Mouse (Mus musculus) forebrain, embryonic 10.5 days (tissue): ENCODE measurements at regions not wholly inside any gene's neighbourhood (a gene's known extent, or its start where the extent isn't known, plus 50 kb on each side); places are given as distances from the start of the nearest gene placed in this dataset.

ENCODE experiments used
- DNase-seq: peaks from one replicate; pipeline ENCODE4 v3.0.0-alpha.2; 2017; ENCODE audit warnings: low spot score; ENCODE audit errors: extremely low spot score
- H3K27ac ChIP-seq: fragments of 300-500 bp; sonication (generic); 2 replicates; pipeline ENCODE4 v1.5.1; 2016; ENCODE audit warnings: mild to moderate bottlenecking
- H3K27me3 ChIP-seq: fragments of 300-500 bp; sonication (generic); 2 replicates; pipeline ENCODE4 v1.6.1; 2016; ENCODE audit warnings: mild to moderate bottlenecking; ENCODE audit not compliant: poor library complexity, severe bottlenecking
- H3K36me3 ChIP-seq: fragments of 300-500 bp; sonication (generic); replicated peaks from 2 replicates; pipeline ENCODE4 v1.6.1; 2016; ENCODE audit warnings: mild to moderate bottlenecking, moderate library complexity
- H3K4me1 ChIP-seq: fragments of 300-500 bp; sonication (generic); 2 replicates; pipeline ENCODE4 v1.6.1; 2016
- H3K4me3 ChIP-seq: fragments of 300-500 bp; sonication (generic); 2 replicates; pipeline ENCODE4 v1.5.1; 2016; ENCODE audit warnings: mild to moderate bottlenecking, moderate library complexity
- H3K9me3 ChIP-seq: fragments of 300-500 bp; sonication (generic); 2 replicates; pipeline ENCODE4 v1.6.1; 2016; ENCODE audit warnings: mild to moderate bottlenecking, moderate library complexity
- WGBS: fragments of 180-500 bp; shearing (Covaris S2); methylation state at CpG from one replicate; pipeline ENCODE4 v1.1.7; 2016; 5-methylcytosine and 5-hydroxymethylcytosine counted together

- Histone ChIP-seq H3K27me3 (no peaks in the 10 kb centered on the region), H3K9me3 (no peaks in the 10 kb centered on the region), H3K4me1 (peaks cover 7% of the 10 kb centered on the region), H3K27ac (no peak overlapping the region), H3K36me3 (no peaks in the 10 kb centered on the region), H3K4me3 (no peak overlapping the region)
- WGBS = 93% methylated on average over 2 of the region's 2 CpGs
- DNase-seq = no peak
Measured at GRCm38 (mm10) chr2:171487284-171487683, 556.0 kb downstream of the Cbln4 start.

GRCm38 (mm10) chr2:171453241-171453640, 590.0 kb downstream of the Cbln4 start:
- Histone ChIP-seq H3K9me3 (peaks cover 4% of the 10 kb centered on the region; the same call in 1 of the 2 replicates), H3K27me3 (no peaks in the 10 kb centered on the region), H3K4me1 (no peaks in the 10 kb centered on the region), H3K4me3 (no peak overlapping the region), H3K27ac (no peak overlapping the region), H3K36me3 (no peaks in the 10 kb centered on the region)
- DNase-seq = no peak
- 76% methylated on average over 9 of the region's 9 CpGs for WGBS

- DNase-seq = no peak
- Histone ChIP-seq H3K4me3 (no peak overlapping the region), H3K36me3 (no peaks in the 10 kb centered on the region), H3K9me3 (no peaks in the 10 kb centered on the region), H3K27ac (no peak overlapping the region), H3K27me3 (no peaks in the 10 kb centered on the region), H3K4me1 (no peaks in the 10 kb centered on the region)
- 78% methylated on average over 2 of the region's 2 CpGs for whole genome bisulfite sequencing
Measured at GRCm38 (mm10) chr2:171406057-171406456, 637.2 kb downstream of the Cbln4 start.

DNA sequence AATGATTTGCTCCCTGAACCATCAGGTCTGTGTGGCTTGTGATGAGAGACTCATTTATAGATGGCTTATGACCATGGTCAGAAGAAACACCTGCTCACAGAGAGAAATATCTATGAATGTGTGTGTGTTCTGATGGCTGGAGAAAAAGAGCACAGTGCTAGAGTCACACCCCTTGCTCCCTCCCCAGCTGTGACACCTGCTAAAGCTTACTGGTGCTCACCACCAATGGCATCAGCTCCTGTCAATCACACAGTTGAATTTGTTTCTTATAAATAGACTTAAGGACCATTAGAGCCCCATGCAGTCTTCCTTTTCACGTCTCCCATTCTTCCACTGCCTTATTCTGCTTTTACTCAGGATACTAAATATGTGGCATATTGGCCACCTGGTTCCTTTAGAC, 654.3 kb downstream of the Cbln4 start:
- Histone ChIP-seq H3K27ac (no peak overlapping the region), H3K9me3 (peaks cover 4% of the 10 kb centered on the region; the same call in 1 of the 2 replicates), H3K27me3 (no peaks in the 10 kb centered on the region), H3K36me3 (no peaks in the 10 kb centered on the region), H3K4me1 (no peaks in the 10 kb centered on the region), H3K4me3 (no peak overlapping the region)
- 65% methylated on average over 1 of the region's 1 CpGs for WGBS
- no peak for DNase-seq

GRCm38 (mm10) chr2:171373457-171373856, 641.9 kb downstream of the Dok5 start:
- Histone ChIP-seq H3K36me3 (no peaks in the 10 kb centered on the region), H3K4me1 (no peaks in the 10 kb centered on the region), H3K4me3 (no peak overlapping the region), H3K27ac (no peak overlapping the region), H3K27me3 (no peaks in the 10 kb centered on the region), H3K9me3 (no peaks in the 10 kb centered on the region)
- 85% methylated on average over 1 of the region's 1 CpGs for WGBS
- DNase-seq = no peak

GRCm38 (mm10) chr2:171373016-171373415, 641.4 kb downstream of the Dok5 start:
- H3K36me3 ChIP-seq = no peaks in the 10 kb centered on the region
- 93% methylated on average over 7 of the region's 7 CpGs for WGBS

DNA sequence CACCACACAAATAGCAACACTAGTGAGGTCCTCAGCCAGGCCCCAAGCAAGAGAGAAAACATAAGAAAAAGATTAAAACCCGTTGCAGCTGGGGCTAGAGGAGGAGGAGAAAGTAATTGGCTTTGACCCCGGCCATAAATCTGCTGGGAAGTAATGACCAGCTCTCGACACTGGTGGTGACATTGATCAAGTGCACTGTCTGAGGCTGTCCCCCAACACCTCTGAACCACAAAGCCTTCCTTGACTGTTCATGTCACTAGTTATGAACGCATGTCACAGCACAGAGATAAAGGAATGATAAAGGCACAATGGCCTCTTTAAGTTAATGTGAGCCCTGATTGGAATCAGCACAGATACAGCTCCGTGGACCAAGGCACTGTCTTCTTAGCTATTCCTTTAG, 640.1 kb downstream of the Dok5 start:
- no peak for DNase-seq

More at GRCm38 (mm10) chr2:171373016-171373415, 641.4 kb downstream of the Dok5 start:
- Histone ChIP-seq H3K27me3 (no peaks in the 10 kb centered on the region), H3K4me3 (no peak overlapping the region), H3K9me3 (no peaks in the 10 kb centered on the region), H3K4me1 (no peaks in the 10 kb centered on the region), H3K27ac (no peak overlapping the region)
- DNase-seq = no peak

DNA sequence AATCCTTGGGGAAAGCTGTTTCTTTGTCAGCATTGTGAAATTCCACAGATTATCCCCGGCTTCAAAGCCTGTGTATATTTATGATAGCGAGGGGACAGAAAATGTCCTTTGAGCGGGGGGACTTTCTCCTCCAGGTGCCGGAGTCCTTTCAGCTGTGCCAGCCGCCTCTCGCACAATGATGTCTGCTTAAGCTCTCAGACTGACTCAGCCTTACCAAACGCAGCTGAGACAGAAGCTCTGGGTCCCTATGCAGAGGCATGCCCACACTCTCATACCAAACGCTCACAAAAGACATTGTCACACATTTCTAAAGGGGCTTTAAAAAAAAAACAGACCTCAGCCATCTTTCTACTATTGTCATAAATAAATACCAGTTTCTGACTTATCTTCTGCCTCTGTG, 633.9 kb downstream of the Dok5 start:
- Histone ChIP-seq H3K9me3 (peaks cover 7% of the 10 kb centered on the region; the same call in 1 of the 2 replicates), H3K36me3 (no peaks in the 10 kb centered on the region), H3K4me3 (no peak overlapping the region), H3K27ac (no peak overlapping the region), H3K27me3 (no peaks in the 10 kb centered on the region), H3K4me1 (no peaks in the 10 kb centered on the region)
- no peak for DNase-seq
- 79% methylated on average over 8 of the region's 8 CpGs for WGBS

More for the DNA sequence above, 640.1 kb downstream of the Dok5 start:
- H3K4me1 ChIP-seq = no peaks in the 10 kb centered on the region
- no peaks in the 10 kb centered on the region for H3K9me3 ChIP-seq
- 80% methylated on average over 5 of the region's 5 CpGs for WGBS
- H3K27ac ChIP-seq = no peak overlapping the region
- H3K4me3 ChIP-seq = no peak overlapping the region
- H3K27me3 ChIP-seq = no peaks in the 10 kb centered on the region
- H3K36me3 ChIP-seq = no peaks in the 10 kb centered on the region

DNA sequence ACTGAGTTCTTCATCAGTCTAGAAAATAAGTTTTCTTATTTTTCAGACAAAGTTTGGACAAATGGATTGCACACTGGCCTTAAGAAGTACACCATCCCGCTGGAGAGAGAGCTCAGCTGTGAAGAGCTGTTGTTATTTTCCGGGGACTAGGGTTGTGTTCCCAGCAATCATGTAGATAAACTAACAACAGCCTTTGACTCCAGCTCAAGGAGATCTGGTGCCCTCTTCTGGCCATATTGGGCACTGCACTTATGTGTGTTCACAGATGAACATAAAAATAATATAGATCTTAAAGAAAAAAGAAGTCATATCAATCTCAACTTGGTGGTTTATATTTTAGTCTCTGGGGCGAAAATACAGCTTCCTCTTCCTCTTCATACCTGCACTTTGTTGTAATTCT, 633.0 kb downstream of the Dok5 start:
- 85% methylated on average over 3 of the region's 3 CpGs for WGBS
- no peaks in the 10 kb centered on the region for H3K36me3 ChIP-seq
- H3K4me3 ChIP-seq = no peak overlapping the region
- H3K27ac ChIP-seq = no peak overlapping the region
- no peak for DNase-seq
- H3K9me3 ChIP-seq = peaks cover 7% of the 10 kb centered on the region; the same call in 1 of the 2 replicates
- H3K4me1 ChIP-seq = no peaks in the 10 kb centered on the region
- H3K27me3 ChIP-seq = no peaks in the 10 kb centered on the region

DNA sequence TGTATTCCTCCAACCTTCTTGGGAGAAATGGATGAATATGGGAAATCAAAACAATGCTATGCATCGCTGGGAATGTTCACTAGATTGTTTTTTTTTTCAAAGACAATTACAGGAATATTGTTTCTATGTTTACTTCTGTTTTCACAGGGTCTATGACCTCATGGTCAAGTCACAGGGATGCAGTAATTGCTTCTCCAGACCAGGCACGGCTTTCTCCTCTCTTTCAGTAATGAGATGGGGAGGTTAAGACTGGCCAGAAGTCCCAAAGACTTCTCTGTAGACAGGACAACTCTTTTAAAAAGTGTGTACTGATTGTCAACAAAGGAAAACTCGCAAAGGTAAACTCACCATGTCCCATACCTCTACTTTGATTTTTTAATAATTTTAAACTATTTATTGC, 631.8 kb downstream of the Dok5 start:
- Histone ChIP-seq H3K36me3 (no peaks in the 10 kb centered on the region), H3K27me3 (no peaks in the 10 kb centered on the region), H3K9me3 (peaks cover 7% of the 10 kb centered on the region; the same call in 1 of the 2 replicates), H3K4me1 (no peaks in the 10 kb centered on the region), H3K4me3 (no peak overlapping the region), H3K27ac (no peak overlapping the region)
- 89% methylated on average over 3 of the region's 3 CpGs for WGBS
- no peak for DNase-seq

DNA sequence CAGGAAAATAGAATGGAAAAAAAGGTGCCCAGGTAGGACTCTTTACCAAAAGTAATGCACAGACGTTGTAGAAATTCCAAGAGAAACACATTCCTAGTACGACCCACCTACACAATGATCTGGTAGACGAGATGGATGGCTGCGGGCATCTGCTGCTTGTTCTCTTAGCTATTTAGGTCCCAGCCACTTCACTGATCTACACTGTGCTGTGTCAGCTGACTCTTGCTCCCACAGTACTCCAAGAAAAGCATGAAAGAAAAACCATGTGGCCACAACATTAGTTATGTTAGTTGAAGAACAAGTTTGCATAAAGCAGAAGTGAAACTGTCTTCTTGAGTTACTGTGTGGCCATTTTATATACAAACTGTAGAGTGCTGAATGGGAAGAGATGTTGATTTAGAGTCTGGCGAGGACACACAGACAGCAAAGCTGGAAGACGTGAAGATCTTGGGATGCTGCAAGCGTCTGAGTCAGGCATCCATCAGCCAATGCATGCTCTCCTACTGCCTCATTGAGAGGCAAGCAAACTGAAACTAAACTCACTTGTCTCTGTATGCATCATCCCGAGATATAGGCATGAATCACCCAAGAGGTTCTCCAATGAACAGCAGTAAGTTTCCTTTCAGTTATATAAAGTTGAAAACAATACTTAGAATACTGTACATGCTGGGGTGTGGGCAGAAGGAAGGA, 626.6 kb downstream of the Dok5 start:
- Histone ChIP-seq H3K4me1 (no peaks in the 10 kb centered on the region), H3K9me3 (peaks cover 6% of the 10 kb centered on the region; the same call in 1 of the 2 replicates), H3K27ac (no peak overlapping the region), H3K36me3 (no peaks in the 10 kb centered on the region), H3K4me3 (no peak overlapping the region), H3K27me3 (no peaks in the 10 kb centered on the region)
- 87% methylated on average over 8 of the region's 8 CpGs for WGBS
- no peak for DNase-seq

- H3K4me1 ChIP-seq = no peaks in the 10 kb centered on the region
- 77% methylated on average over 2 of the region's 2 CpGs for WGBS
- H3K36me3 ChIP-seq = no peaks in the 10 kb centered on the region
- no peak for DNase-seq
- no peak overlapping the region for H3K4me3 ChIP-seq
- H3K9me3 ChIP-seq = peaks cover 5% of the 10 kb centered on the region; the same call in 1 of the 2 replicates
- no peak overlapping the region for H3K27ac ChIP-seq
- no peaks in the 10 kb centered on the region for H3K27me3 ChIP-seq
Measured at GRCm38 (mm10) chr2:171348156-171348555, 616.5 kb downstream of the Dok5 start.

DNA sequence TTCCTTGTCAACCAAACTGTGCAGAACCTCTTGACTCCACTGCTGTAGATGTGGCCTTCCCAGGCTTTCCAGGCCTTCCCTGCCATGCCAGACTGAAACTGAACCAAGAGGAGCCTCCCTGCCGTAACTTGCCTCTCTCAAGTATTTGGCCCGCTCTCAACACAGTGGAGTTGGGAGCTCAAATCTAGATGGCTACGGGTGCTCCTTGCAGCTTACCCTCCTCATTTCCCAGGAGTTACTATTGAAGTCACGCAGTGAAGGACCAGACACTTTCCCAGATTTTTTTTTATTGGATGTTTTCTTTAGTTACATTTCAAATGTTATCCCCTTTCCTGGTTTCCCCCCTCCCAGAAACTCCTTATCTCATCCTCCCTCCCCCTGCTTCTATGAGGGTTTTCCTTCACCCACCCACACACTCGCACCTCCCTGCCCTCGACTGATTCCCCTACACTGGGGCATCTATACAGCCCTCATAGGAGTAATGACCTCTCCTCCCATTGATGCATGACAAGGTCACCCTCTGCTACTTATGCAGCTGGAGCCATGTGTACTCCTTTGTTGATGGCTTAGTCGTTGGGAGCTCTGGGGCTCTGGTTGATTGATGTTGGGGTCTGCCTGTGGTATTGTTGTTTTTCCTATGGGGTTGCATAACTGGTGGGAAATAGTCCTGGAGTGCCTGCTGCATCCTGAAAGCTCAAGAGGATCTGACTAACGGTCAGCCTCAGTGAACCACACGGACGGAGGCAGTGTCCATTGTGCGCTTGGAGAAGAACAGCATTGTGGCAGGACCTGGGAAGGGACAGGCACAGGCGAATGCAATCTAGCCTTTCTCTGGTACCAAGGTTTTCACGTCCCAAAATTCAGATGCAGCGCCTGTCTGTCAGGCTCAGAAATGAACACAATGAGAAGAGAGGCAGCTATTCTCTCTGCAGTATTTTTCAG, 602.5 kb downstream of the Dok5 start:
- no peak for DNase-seq
- Histone ChIP-seq H3K4me1 (peaks cover 14% of the 10 kb centered on the region), H3K27ac (peak overlapping the region; percentile 51; the same call in 1 of the 2 replicates), H3K4me3 (no peak overlapping the region), H3K27me3 (no peaks in the 10 kb centered on the region), H3K36me3 (no peaks in the 10 kb centered on the region), H3K9me3 (no peaks in the 10 kb centered on the region)
- WGBS = 73% methylated on average over 14 of the region's 14 CpGs
